Mouse (Mus musculus) ES-Bruce4 (cell line): Measurements from ENCODE around the gene Cfap74.

Experiments
- CTCF ChIP-seq: IDR thresholded peaks from one replicate; pipeline ENCODE4 v1.8.1; 2011; ENCODE audit warnings: low read depth, low read length
- EP300 ChIP-seq: IDR thresholded peaks from 2 replicates; pipeline ENCODE4 v1.6.1; 2011; ENCODE audit warnings: low read depth, low read length; ENCODE audit not compliant: insufficient read depth

DNA sequence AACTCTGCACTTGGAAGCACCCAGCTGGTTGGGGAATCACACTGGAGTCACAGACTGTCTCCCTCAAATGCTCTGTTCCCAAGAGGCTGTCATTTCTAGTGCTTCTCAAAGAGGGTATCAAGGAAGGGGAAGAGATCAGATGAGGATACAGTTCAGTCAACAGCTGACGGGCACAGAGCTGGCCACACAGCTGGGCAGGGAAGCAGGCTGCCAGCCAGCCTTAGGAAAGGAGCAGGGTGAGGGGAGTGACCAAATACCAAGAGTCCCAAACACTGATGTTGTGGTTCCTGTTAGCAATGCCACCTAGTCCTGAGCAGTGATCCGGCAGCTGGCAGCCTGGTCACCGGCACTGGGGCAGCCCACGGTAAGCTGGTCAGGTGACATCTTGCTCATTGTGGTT is 55.1 kb downstream of the Cfap74 start:
- TF ChIP-seq CTCF (no peak), EP300 (no peak)
